Mouse (Mus musculus) myocyte (in vitro differentiated cells): ENCODE measurements around the gene Nsun5. TPM values are rescaled to one million over a fixed set of nuclear protein-coding genes. Genes with fewer than 3 reads are reported as not detected.

Experiments used
- H3K27me3 ChIP-seq: one replicate; pipeline ENCODE4 v1.6.1; 2011; ENCODE audit not compliant: control insufficient read depth, insufficient read depth, insufficient read length
- H3K36me3 ChIP-seq: one replicate; pipeline ENCODE4 v1.6.1; 2011; ENCODE audit not compliant: control insufficient read depth, insufficient read depth
- H3K4me2 ChIP-seq: one replicate; pipeline ENCODE4 v1.6.1; 2011; ENCODE audit warnings: low read depth, control low read depth
- H3K4me3 ChIP-seq: one replicate; pipeline ENCODE4 v1.5.1; 2011; ENCODE audit warnings: mild to moderate bottlenecking, control low read depth, moderate library complexity
- H3K79me2 ChIP-seq: one replicate; pipeline ENCODE4 v1.6.1; 2011; ENCODE audit not compliant: control insufficient read depth, insufficient read depth
- H3ac ChIP-seq: one replicate; pipeline ENCODE4 v1.6.1; 2011; ENCODE audit not compliant: control insufficient read depth, insufficient read length
- CEBPB ChIP-seq: IDR thresholded peaks from 2 replicates; pipeline ENCODE4 v1.6.1; 2011; ENCODE audit warnings: mild to moderate bottlenecking, moderate library complexity; ENCODE audit not compliant: poor library complexity, insufficient read depth, severe bottlenecking
- E2F4 ChIP-seq: IDR thresholded peaks from one replicate; pipeline ENCODE4 v1.6.1; 2011; ENCODE audit warnings: mild to moderate bottlenecking, control low read depth, moderate library complexity; ENCODE audit not compliant: insufficient read depth
- MAX ChIP-seq: IDR thresholded peaks from one replicate; pipeline ENCODE4 v1.6.1; 2011; ENCODE audit warnings: low read depth, mild to moderate bottlenecking, control low read depth
- MYOD1 ChIP-seq, 3 experiments: IDR thresholded peaks; one replicate each; pipeline ENCODE4 v1.6.1; 2011; ENCODE audit warnings: control low read depth in 2 of 3, low read depth in 2 of 3, mild to moderate bottlenecking in 2 of 3, moderate library complexity in 1 of 3; ENCODE audit not compliant: insufficient read length in 2 of 3, control insufficient read depth in 1 of 3
- MYOG ChIP-seq, 3 experiments: IDR thresholded peaks; one replicate each; pipeline ENCODE4 v1.6.1; 2011; ENCODE audit warnings: control low read depth in 2 of 3, low read depth in 2 of 3, mild to moderate bottlenecking in 2 of 3; ENCODE audit not compliant: insufficient read length in 2 of 3, control insufficient read depth in 1 of 3, insufficient read depth in 1 of 3
- POLR2A ChIP-seq: IDR thresholded peaks from one replicate; pipeline ENCODE4 v1.6.1; 2011; ENCODE audit warnings: low read depth, mild to moderate bottlenecking, control low read depth, moderate library complexity; ENCODE audit not compliant: insufficient read length
- POLR2AphosphoS2 ChIP-seq: IDR thresholded peaks from one replicate; pipeline ENCODE4 v1.6.1; 2011; ENCODE audit warnings: low read depth, control low read depth; ENCODE audit not compliant: insufficient read length
- REST ChIP-seq: IDR thresholded peaks from one replicate; pipeline ENCODE4 v1.6.1; 2011; ENCODE audit warnings: mild to moderate bottlenecking, control low read depth, moderate library complexity; ENCODE audit not compliant: insufficient read depth, insufficient read length
- SRF ChIP-seq: IDR thresholded peaks from one replicate; pipeline ENCODE4 v1.6.1; 2011; ENCODE audit warnings: low read depth; ENCODE audit not compliant: control insufficient read depth, insufficient read length
- TCF12 ChIP-seq: IDR thresholded peaks from one replicate; pipeline ENCODE4 v1.6.1; 2011; ENCODE audit warnings: mild to moderate bottlenecking, control low read depth; ENCODE audit not compliant: poor library complexity, insufficient read depth, severe bottlenecking
- TCF3 ChIP-seq: IDR thresholded peaks from one replicate; pipeline ENCODE4 v1.6.1; 2011; ENCODE audit warnings: low read depth, control low read depth; ENCODE audit not compliant: insufficient read length
- USF1 ChIP-seq: IDR thresholded peaks from one replicate; pipeline ENCODE4 v1.6.1; 2011; ENCODE audit warnings: low read depth, mild to moderate bottlenecking, control low read depth, moderate library complexity
- polyA plus RNA-seq: library from polyadenylated mRNA; unstranded; fragments of >200 nt; fragmentation: generic; extraction: Trizol; gene quantifications from one replicate; pipeline ENCODE4 v1.2.1, GENCODE M21; 2012; ENCODE audit warnings: missing spikeins

The Nsun5 gene
- polyA plus RNA-seq, 1 experiment: 22.7 TPM

DNA sequence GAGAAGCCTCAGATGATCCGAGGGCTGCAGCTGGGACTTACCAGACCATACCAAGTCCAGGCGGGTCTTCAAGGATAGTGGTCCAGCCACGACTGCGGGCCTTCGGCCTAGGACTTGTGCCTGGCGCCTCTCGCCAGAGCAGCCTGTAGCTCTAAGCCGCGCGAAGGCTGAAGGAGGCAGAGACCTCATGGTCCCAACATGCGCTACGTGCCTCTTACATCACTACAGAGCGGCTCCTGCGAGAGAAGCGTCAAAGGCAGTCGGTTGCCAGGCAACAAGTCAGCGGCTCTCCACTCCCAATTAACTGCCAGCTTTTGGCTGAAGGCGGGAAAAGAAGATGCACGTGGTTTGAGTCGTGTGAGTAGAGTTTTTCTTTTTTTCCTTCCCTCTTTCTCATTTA, 34.9 kb downstream of the Nsun5 start:
- no peaks in the 10 kb centered on the region for H3K27me3 ChIP-seq
- TF ChIP-seq MAX (no peak), CEBPB (no peak), REST (no peak), TCF3 (no peak), POLR2AphosphoS2 (no peak), USF1 (no peak), MYOD1 (IDR thresholded peaks at IDR 0.05; ENCODE audit: control insufficient read depth in 1 of 3, insufficient read length in 2 of 3, low read depth in 2 of 3) (no peak), POLR2A (no peak), TCF12 (no peak), MYOG (IDR thresholded peaks at IDR 0.05; ENCODE audit: control insufficient read depth in 1 of 3, insufficient read depth in 1 of 3, insufficient read length in 2 of 3, low read depth in 2 of 3) (no peak), SRF (no peak), E2F4 (no peak)
- H3K4me3 ChIP-seq: no peak overlapping the region
- no peaks in the 10 kb centered on the region for H3K79me2 ChIP-seq
- H3K4me2 ChIP-seq: no peak overlapping the region
- H3K36me3 ChIP-seq: no peaks in the 10 kb centered on the region
- no peak overlapping the region for H3ac ChIP-seq

GRCm38 (mm10) chr5:135405437-135405836, 35.7 kb downstream of the Nsun5 start:
- no peak overlapping the region for H3K4me3 ChIP-seq
- H3K4me2 ChIP-seq: no peak overlapping the region
- TF ChIP-seq CEBPB (peak; percentile 86), POLR2AphosphoS2 (no peak), POLR2A (no peak), USF1 (no peak)
- H3ac ChIP-seq: no peak overlapping the region
- H3K79me2 ChIP-seq: no peaks in the 10 kb centered on the region
- no peaks in the 10 kb centered on the region for H3K36me3 ChIP-seq
- no peaks in the 10 kb centered on the region for H3K27me3 ChIP-seq

DNA sequence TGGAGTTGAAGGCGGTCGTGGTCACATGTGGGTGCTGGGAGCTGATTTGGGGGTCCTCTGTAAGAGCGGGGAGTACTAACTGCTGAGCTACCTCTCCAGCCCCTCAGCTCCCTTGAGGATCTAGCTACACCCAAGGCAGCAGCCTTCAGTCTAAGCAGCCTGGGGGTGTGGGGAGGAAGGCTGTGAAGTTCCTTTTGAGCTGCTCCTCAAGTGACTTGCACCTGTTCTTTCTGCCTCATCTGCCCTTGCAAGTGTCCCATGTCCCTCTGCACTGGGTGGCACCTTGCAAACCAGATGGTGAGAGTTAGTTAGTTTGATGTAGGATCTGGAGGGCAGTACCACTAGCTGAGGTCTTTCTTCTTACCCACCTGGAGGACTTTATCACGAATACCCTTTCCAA, 38.4 kb downstream of the Nsun5 start:
- no peak overlapping the region for H3ac ChIP-seq
- no peak overlapping the region for H3K4me3 ChIP-seq
- H3K27me3 ChIP-seq: no peaks in the 10 kb centered on the region
- H3K79me2 ChIP-seq: no peaks in the 10 kb centered on the region
- H3K4me2 ChIP-seq: no peak overlapping the region
- peak; percentile 46 for TF ChIP-seq POLR2AphosphoS2
- no peak for TF ChIP-seq TCF3
- TF ChIP-seq MYOG (IDR thresholded peaks at IDR 0.05; ENCODE audit: control insufficient read depth in 1 of 3, insufficient read depth in 1 of 3, insufficient read length in 2 of 3, low read depth in 2 of 3): peak in 1 of 3 experiments; percentile 23
- peak in 1 of 3 experiments; percentile 55 for TF ChIP-seq MYOD1 (IDR thresholded peaks at IDR 0.05; ENCODE audit: control insufficient read depth in 1 of 3, insufficient read length in 2 of 3, low read depth in 2 of 3)
- no peaks in the 10 kb centered on the region for H3K36me3 ChIP-seq

DNA sequence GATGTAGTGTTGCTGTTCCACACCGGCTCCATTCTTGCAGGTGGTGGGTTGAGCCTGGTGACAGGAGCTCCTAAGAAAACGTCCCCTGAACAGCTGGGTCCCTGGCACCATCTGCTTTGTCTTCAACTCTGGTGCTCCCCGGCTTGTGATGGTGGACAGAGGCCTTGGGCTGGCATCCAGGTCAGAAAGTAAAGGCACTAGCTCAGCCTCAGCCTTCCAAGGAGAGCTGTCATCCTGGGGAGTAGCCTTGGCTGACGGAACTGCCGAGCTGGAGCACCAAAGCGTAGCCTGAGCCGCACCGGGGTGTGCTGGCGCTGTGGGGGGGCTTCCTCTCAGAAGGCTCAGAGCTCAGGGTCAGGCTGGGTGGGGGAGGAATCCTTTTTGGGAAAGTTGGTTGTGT, 40.5 kb downstream of the Nsun5 start:
- no peak overlapping the region for H3ac ChIP-seq
- H3K36me3 ChIP-seq: peaks cover 7% of the 10 kb centered on the region
- TF ChIP-seq TCF12: no peak
- TF ChIP-seq SRF: no peak
- TF ChIP-seq MYOG (IDR thresholded peaks at IDR 0.05; ENCODE audit: control insufficient read depth in 1 of 3, insufficient read depth in 1 of 3, insufficient read length in 2 of 3, low read depth in 2 of 3): no peak
- TF ChIP-seq CEBPB: no peak
- TF ChIP-seq USF1: no peak
- TF ChIP-seq REST: no peak
- H3K27me3 ChIP-seq: no peaks in the 10 kb centered on the region
- H3K4me2 ChIP-seq: no peak overlapping the region
- no peaks in the 10 kb centered on the region for H3K79me2 ChIP-seq
- no peak overlapping the region for H3K4me3 ChIP-seq

Other genes with a start within 250 kb of the Nsun5 start
- gene Tbl2, start 220.3 kb upstream of the Nsun5 start, polyA plus RNA-seq: 17.1 TPM
- 37.3 TPM for gene Bcl7b, start 201.7 kb upstream of the Nsun5 start, polyA plus RNA-seq
- gene Baz1b, start 182.7 kb upstream of the Nsun5 start, polyA plus RNA-seq: 22.1 TPM
- 6.5 TPM for gene Fzd9, start 118.7 kb upstream of the Nsun5 start, polyA plus RNA-seq
- gene Fkbp6, start 19.9 kb upstream of the Nsun5 start, polyA plus RNA-seq: not detected
- not detected for gene Trim50, start 16.7 kb upstream of the Nsun5 start, polyA plus RNA-seq
- 14.0 TPM for gene Pom121, start 24.6 kb downstream of the Nsun5 start, polyA plus RNA-seq
- 65.2 TPM for gene Hip1, start 175.2 kb downstream of the Nsun5 start, polyA plus RNA-seq
- not detected for gene Ccl26, start 193.6 kb downstream of the Nsun5 start, polyA plus RNA-seq
- not detected for gene Ccl24, start 203.1 kb downstream of the Nsun5 start, polyA plus RNA-seq